Mouse (Mus musculus) forebrain, embryonic 15.5 days (tissue): ENCODE measurements around the gene Tor1aip1. TPM values are rescaled to one million over a fixed set of nuclear protein-coding genes. Genes with fewer than 3 reads are reported as not detected.
"Not testable (repeated sequence)": the region's sequence is repeated elsewhere in the genome, so short reads cannot be mapped to it uniquely, and the experiment has no call there.

Experiments used
- ATAC-seq: fragments of 200-750 bp; cut with Nextera tagmentation; replicated peaks from 2 replicates; pipeline ENCODE4 v1.8.0; 2017; ENCODE audit warnings: mild to moderate bottlenecking, moderate TSS enrichment, moderate library complexity
- H3K27ac ChIP-seq: fragments of 300-500 bp; sonication (generic); replicated peaks from 2 replicates; pipeline ENCODE4 v1.5.1; 2015; ENCODE audit warnings: mild to moderate bottlenecking, inconsistent platforms
- H3K27me3 ChIP-seq: fragments of 300-500 bp; sonication (generic); 2 replicates; pipeline ENCODE4 v1.6.1; 2015; ENCODE audit warnings: inconsistent platforms
- H3K36me3 ChIP-seq: fragments of 300-500 bp; sonication (generic); 2 replicates; pipeline ENCODE4 v1.6.1; 2015; ENCODE audit warnings: mild to moderate bottlenecking, inconsistent platforms
- H3K4me1 ChIP-seq: fragments of 300-500 bp; sonication (generic); 2 replicates; pipeline ENCODE4 v1.6.1; 2015; ENCODE audit warnings: inconsistent platforms
- H3K4me2 ChIP-seq: fragments of 300-500 bp; sonication (generic); replicated peaks from 2 replicates; pipeline ENCODE4 v1.6.1; 2015; ENCODE audit warnings: mild to moderate bottlenecking, inconsistent platforms
- H3K4me3 ChIP-seq: fragments of 300-500 bp; sonication (generic); 2 replicates; pipeline ENCODE4 v1.5.1; 2015; ENCODE audit warnings: mild to moderate bottlenecking, inconsistent platforms
- H3K9ac ChIP-seq: fragments of 300-500 bp; sonication (generic); replicated peaks from 2 replicates; pipeline ENCODE4 v1.6.1; 2015; ENCODE audit warnings: mild to moderate bottlenecking, inconsistent platforms
- H3K9me3 ChIP-seq: fragments of 300-500 bp; sonication (generic); 2 replicates; pipeline ENCODE4 v1.6.1; 2016; ENCODE audit warnings: inconsistent platforms
- WGBS: fragments of 180-500 bp; shearing (Covaris S2); methylation state at CpG from one replicate; pipeline ENCODE4 v1.1.7; 2015; ENCODE audit warnings: mixed read lengths; 5-methylcytosine and 5-hydroxymethylcytosine counted together
- polyA plus RNA-seq: library from polyadenylated mRNA; unstranded; fragments of >200 nt; fragmentation: Nextera tagmentation; extraction: Ambion mirVana; gene quantifications from 2 replicates; pipeline ENCODE4 v1.2.1, GENCODE M21; 2015

The Tor1aip1 gene
- polyA plus RNA-seq, 1 experiment from 2014 or later: 24.9 TPM

- ATAC-seq: no peak
- Histone ChIP-seq H3K4me3 (no peak overlapping the region), H3K27me3 (no peaks in the 10 kb centered on the region), H3K4me2 (no peak overlapping the region), H3K9me3 (no peaks in the 10 kb centered on the region), H3K4me1 (peaks cover 29% of the 10 kb centered on the region), H3K27ac (no peak overlapping the region), H3K36me3 (peaks cover 14% of the 10 kb centered on the region), H3K9ac (no peak overlapping the region)
- 90% methylated on average over 5 of the region's 5 CpGs for WGBS
Measured at GRCm38 (mm10) chr1:156044211-156044611, 7.9 kb upstream of the Tor1aip1 start.

GRCm38 (mm10) chr1:156043027-156043426, 6.7 kb upstream of the Tor1aip1 start:
- 15% methylated on average over 4 of the region's 4 CpGs for WGBS
- Histone ChIP-seq H3K36me3 (peaks cover 14% of the 10 kb centered on the region), H3K4me1 (peaks cover 29% of the 10 kb centered on the region), H3K27me3 (no peaks in the 10 kb centered on the region), H3K4me3 (no peak overlapping the region), H3K27ac (no peak overlapping the region), H3K9ac (no peak overlapping the region), H3K9me3 (no peaks in the 10 kb centered on the region), H3K4me2 (no peak overlapping the region)
- ATAC-seq: no peak

GRCm38 (mm10) chr1:156042481-156042880, 6.2 kb upstream of the Tor1aip1 start:
- no peak overlapping the region for H3K4me3 ChIP-seq
- no peaks in the 10 kb centered on the region for H3K9me3 ChIP-seq
- peaks cover 10% of the 10 kb centered on the region for H3K36me3 ChIP-seq
- peak overlapping the region; percentile 49; the same call in 1 of the 2 replicates for H3K4me2 ChIP-seq
- no peak for ATAC-seq
- no peaks in the 10 kb centered on the region for H3K27me3 ChIP-seq
- 88% methylated on average over 5 of the region's 5 CpGs for WGBS
- H3K27ac ChIP-seq: 0 out of 2 replicates have a peak overlapping the region, but pooled peaks have one; percentile 11
- H3K4me1 ChIP-seq: peaks cover 30% of the 10 kb centered on the region
- 0 out of 2 replicates have a peak overlapping the region, but pooled peaks have one; percentile 36 for H3K9ac ChIP-seq

- no peak for ATAC-seq
- H3K4me1 ChIP-seq: peaks cover 34% of the 10 kb centered on the region
- H3K9ac ChIP-seq: peak overlapping the region; percentile 36; the same call in 1 of the 2 replicates
- no peaks in the 10 kb centered on the region for H3K27me3 ChIP-seq
- H3K4me2 ChIP-seq: peak overlapping the region; percentile 49
- peaks cover 8% of the 10 kb centered on the region; the same call in 1 of the 2 replicates for H3K36me3 ChIP-seq
- H3K9me3 ChIP-seq: no peaks in the 10 kb centered on the region
- peak overlapping the region; percentile 62 for H3K4me3 ChIP-seq
- WGBS: 50% methylated on average over 7 of the region's 7 CpGs
- no peak overlapping the region for H3K27ac ChIP-seq
Measured at GRCm38 (mm10) chr1:156041451-156042241, 5.4 kb upstream of the Tor1aip1 start.

GRCm38 (mm10) chr1:156040731-156041401, 4.6 kb upstream of the Tor1aip1 start:
- H3K4me2 ChIP-seq: peak overlapping the region; percentile 49
- H3K9ac ChIP-seq: peak overlapping the region; percentile 59
- peak overlapping the region; percentile 62 for H3K4me3 ChIP-seq
- H3K36me3 ChIP-seq: peaks cover 7% of the 10 kb centered on the region; the same call in 1 of the 2 replicates
- H3K27me3 ChIP-seq: no peaks in the 10 kb centered on the region
- H3K9me3 ChIP-seq: no peaks in the 10 kb centered on the region
- peak; percentile 88 for ATAC-seq
- WGBS: 2% methylated on average over 22 of the region's 22 CpGs
- H3K4me1 ChIP-seq: peaks cover 34% of the 10 kb centered on the region
- H3K27ac ChIP-seq: peak overlapping the region; percentile 38; the same call in 1 of the 2 replicates

- not testable (repeated sequence) for H3K36me3 ChIP-seq, H3K9me3 ChIP-seq, H3K4me2 ChIP-seq, H3K27me3 ChIP-seq, H3K9ac ChIP-seq, ATAC-seq, H3K4me3 ChIP-seq
- H3K4me1 ChIP-seq: peaks cover 35% of the 10 kb centered on the region
- WGBS: 67% methylated on average over 7 of the region's 7 CpGs
- peak overlapping the region; percentile 38; the same call in 1 of the 2 replicates for H3K27ac ChIP-seq
Measured at GRCm38 (mm10) chr1:156039989-156040388, 3.7 kb upstream of the Tor1aip1 start.

- peaks cover 15% of the 10 kb centered on the region for H3K36me3 ChIP-seq
- H3K9ac ChIP-seq: no peak overlapping the region
- H3K9me3 ChIP-seq: no peaks in the 10 kb centered on the region
- H3K4me3 ChIP-seq: no peak overlapping the region
- H3K4me2 ChIP-seq: no peak overlapping the region
- no peaks in the 10 kb centered on the region for H3K27me3 ChIP-seq
- H3K27ac ChIP-seq: no peak overlapping the region
- WGBS: 75% methylated on average over 5 of the region's 5 CpGs
- H3K4me1 ChIP-seq: peaks cover 30% of the 10 kb centered on the region
- ATAC-seq: no peak
Measured at GRCm38 (mm10) chr1:156037144-156037583, 884 bp upstream of the Tor1aip1 start.

GRCm38 (mm10) chr1:156035269-156035929, 881 bp downstream of the Tor1aip1 start, which contains the start of gene Tor1aip2:
Gene Tor1aip2 (plus strand): TSS chr1:156035403.
- Histone ChIP-seq H3K36me3 (peaks cover 30% of the 10 kb centered on the region), H3K4me3 (peak within 1 kb of the TSS; percentile 95), H3K4me1 (peaks cover 19% of the 10 kb centered on the region), H3K9me3 (no peaks in the 10 kb centered on the region), H3K27me3 (no peaks in the 10 kb centered on the region), H3K9ac (peak within 1 kb of the TSS; percentile 92), H3K27ac (peak within 1 kb of the TSS; percentile 96), H3K4me2 (peak within 1 kb of the TSS; percentile 66)
- under 1% methylated on average over 56 of the region's 59 CpGs for whole genome bisulfite sequencing
- peak; percentile 80 for ATAC-seq

GRCm38 (mm10) chr1:156034661-156035060, 1.6 kb downstream of the Tor1aip1 start:
- H3K27me3 ChIP-seq: no peaks in the 10 kb centered on the region
- 30% methylated on average over 1 of the region's 1 CpGs for WGBS
- peak overlapping the region; percentile 66 for H3K4me2 ChIP-seq
- H3K9ac ChIP-seq: peak overlapping the region; percentile 92
- peaks cover 16% of the 10 kb centered on the region for H3K4me1 ChIP-seq
- H3K9me3 ChIP-seq: no peaks in the 10 kb centered on the region
- H3K36me3 ChIP-seq: peaks cover 35% of the 10 kb centered on the region
- no peak for ATAC-seq
- H3K27ac ChIP-seq: peak overlapping the region; percentile 96; the same call in 1 of the 2 replicates
- H3K4me3 ChIP-seq: peak overlapping the region; percentile 95

- H3K9me3 ChIP-seq: no peaks in the 10 kb centered on the region
- H3K27ac ChIP-seq: no peak overlapping the region
- H3K4me1 ChIP-seq: peaks cover 16% of the 10 kb centered on the region
- no peak for ATAC-seq
- H3K36me3 ChIP-seq: peaks cover 39% of the 10 kb centered on the region
- H3K4me2 ChIP-seq: no peak overlapping the region
- H3K27me3 ChIP-seq: no peaks in the 10 kb centered on the region
- H3K4me3 ChIP-seq: no peak overlapping the region
- 95% methylated on average over 7 of the region's 7 CpGs for WGBS
- H3K9ac ChIP-seq: no peak overlapping the region
Measured at GRCm38 (mm10) chr1:156033921-156034320, 2.4 kb downstream of the Tor1aip1 start.

- Histone ChIP-seq H3K27ac (no peak overlapping the region), H3K27me3 (no peaks in the 10 kb centered on the region), H3K36me3 (peaks cover 48% of the 10 kb centered on the region), H3K4me1 (no peaks in the 10 kb centered on the region), H3K4me2 (no peak overlapping the region), H3K4me3 (no peak overlapping the region), H3K9ac (no peak overlapping the region), H3K9me3 (no peaks in the 10 kb centered on the region)
- WGBS: 90% methylated on average over 4 of the region's 4 CpGs
- ATAC-seq: no peak
Measured at GRCm38 (mm10) chr1:156028340-156028975, 7.8 kb downstream of the Tor1aip1 start.
